Mouse (Mus musculus): ENCODE measurements around the gene 6330409D20Rik. TPM values are rescaled to one million over a fixed set of nuclear protein-coding genes. Genes with fewer than 3 reads are reported as not detected.
A peak's percentile ranks its signal among the peaks of the same experiment; 100 is the strongest.

6330409D20Rik gene
- total RNA-seq (2017) = not detected in 3 replicates

- ATAC-seq (replicated peaks; ENCODE audit: insufficient number of reproducible peaks, low FRiP score, low TSS enrichment, poor library complexity, severe bottlenecking) = no peak
Observed at GRCm38 (mm10) chr2:32740916-32741272, at the start of gene 6330409D20Rik. 6330409D20Rik (minus strand) TSS chr2:32741016.

- no peak for ATAC-seq (replicated peaks; ENCODE audit: insufficient number of reproducible peaks, low FRiP score, low TSS enrichment, poor library complexity, severe bottlenecking)
Observed at GRCm38 (mm10) chr2:32788581-32788980, 47.8 kb upstream of the 6330409D20Rik start.

GRCm38 (mm10) chr2:32787176-32787575, 46.4 kb upstream of the 6330409D20Rik start:
- ATAC-seq (replicated peaks; ENCODE audit: insufficient number of reproducible peaks, low FRiP score, low TSS enrichment, poor library complexity, severe bottlenecking) = no peak

- ATAC-seq (replicated peaks; ENCODE audit: insufficient number of reproducible peaks, low FRiP score, low TSS enrichment, poor library complexity, severe bottlenecking) = no peak
Observed at GRCm38 (mm10) chr2:32784048-32784681, 43.3 kb upstream of the 6330409D20Rik start, which contains the start of gene Cfap157. Cfap157 (minus strand) TSS chr2:32784428.

- no peak for ATAC-seq (replicated peaks; ENCODE audit: insufficient number of reproducible peaks, low FRiP score, low TSS enrichment, poor library complexity, severe bottlenecking)
Observed at GRCm38 (mm10) chr2:32781710-32782109, 40.9 kb upstream of the 6330409D20Rik start.

- ATAC-seq (replicated peaks; ENCODE audit: insufficient number of reproducible peaks, low FRiP score, low TSS enrichment, poor library complexity, severe bottlenecking) = no peak
Observed at GRCm38 (mm10) chr2:32779714-32780113, 38.9 kb upstream of the 6330409D20Rik start.

- no peak for ATAC-seq (replicated peaks; ENCODE audit: insufficient number of reproducible peaks, low FRiP score, low TSS enrichment, poor library complexity, severe bottlenecking)
Observed at GRCm38 (mm10) chr2:32779131-32779530, 38.3 kb upstream of the 6330409D20Rik start.

- no peak for ATAC-seq (replicated peaks; ENCODE audit: insufficient number of reproducible peaks, low FRiP score, low TSS enrichment, poor library complexity, severe bottlenecking)
Observed at GRCm38 (mm10) chr2:32778081-32778480, 37.3 kb upstream of the 6330409D20Rik start.

- ATAC-seq (replicated peaks; ENCODE audit: insufficient number of reproducible peaks, low FRiP score, low TSS enrichment, poor library complexity, severe bottlenecking) = no peak
Observed at GRCm38 (mm10) chr2:32776192-32776591, 35.4 kb upstream of the 6330409D20Rik start.

- peak; percentile 92 for ATAC-seq (replicated peaks; ENCODE audit: insufficient number of reproducible peaks, low FRiP score, low TSS enrichment, poor library complexity, severe bottlenecking)
Observed at GRCm38 (mm10) chr2:32775359-32776074, 34.7 kb upstream of the 6330409D20Rik start, which contains the start of the genes Ttc16 and Ptrh1. Ttc16 (minus strand) TSS chr2:32775633. Ptrh1 (plus strand) TSS chr2:32775786.

- no peak for ATAC-seq (replicated peaks; ENCODE audit: insufficient number of reproducible peaks, low FRiP score, low TSS enrichment, poor library complexity, severe bottlenecking)
Observed at GRCm38 (mm10) chr2:32772626-32773279, 31.9 kb upstream of the 6330409D20Rik start.

GRCm38 (mm10) chr2:32771886-32772285, 31.1 kb upstream of the 6330409D20Rik start:
- ATAC-seq (replicated peaks; ENCODE audit: insufficient number of reproducible peaks, low FRiP score, low TSS enrichment, poor library complexity, severe bottlenecking) = no peak

- no peak for ATAC-seq (replicated peaks; ENCODE audit: insufficient number of reproducible peaks, low FRiP score, low TSS enrichment, poor library complexity, severe bottlenecking)
Observed at GRCm38 (mm10) chr2:32769327-32770085, 28.7 kb upstream of the 6330409D20Rik start.

GRCm38 (mm10) chr2:32768661-32769285, 28.0 kb upstream of the 6330409D20Rik start:
- no peak for ATAC-seq (replicated peaks; ENCODE audit: insufficient number of reproducible peaks, low FRiP score, low TSS enrichment, poor library complexity, severe bottlenecking)

- ATAC-seq (replicated peaks; ENCODE audit: insufficient number of reproducible peaks, low FRiP score, low TSS enrichment, poor library complexity, severe bottlenecking) = no peak
Observed at GRCm38 (mm10) chr2:32767241-32767640, 26.4 kb upstream of the 6330409D20Rik start.

GRCm38 (mm10) chr2:32763353-32763752, 22.5 kb upstream of the 6330409D20Rik start:
- ATAC-seq (replicated peaks; ENCODE audit: insufficient number of reproducible peaks, low FRiP score, low TSS enrichment, poor library complexity, severe bottlenecking) = no peak

GRCm38 (mm10) chr2:32761859-32762258, 21.0 kb upstream of the 6330409D20Rik start:
- no peak for ATAC-seq (replicated peaks; ENCODE audit: insufficient number of reproducible peaks, low FRiP score, low TSS enrichment, poor library complexity, severe bottlenecking)

GRCm38 (mm10) chr2:32761361-32761760, 20.5 kb upstream of the 6330409D20Rik start:
- no peak for ATAC-seq (replicated peaks; ENCODE audit: insufficient number of reproducible peaks, low FRiP score, low TSS enrichment, poor library complexity, severe bottlenecking)
